Mouse (Mus musculus) MN1 (cell line): ENCODE data around the gene Slc26a9.

Source experiments
- DNase-seq: peaks from one replicate; pipeline ENCODE4 v3.0.0-alpha.2; 2016; ENCODE audit warnings: low spot score

Slc26a9 gene

GRCm38 (mm10) chr1:131743868-131744464 lies at the start of gene Slc26a9:
TSS of gene Slc26a9 (plus strand) at chr1:131744022.
- no peak for DNase-seq

- no peak for DNase-seq
These were observed 48.5 kb upstream of the Slc26a9 start for GRCm38 (mm10) chr1:131695308-131695707.

DNA sequence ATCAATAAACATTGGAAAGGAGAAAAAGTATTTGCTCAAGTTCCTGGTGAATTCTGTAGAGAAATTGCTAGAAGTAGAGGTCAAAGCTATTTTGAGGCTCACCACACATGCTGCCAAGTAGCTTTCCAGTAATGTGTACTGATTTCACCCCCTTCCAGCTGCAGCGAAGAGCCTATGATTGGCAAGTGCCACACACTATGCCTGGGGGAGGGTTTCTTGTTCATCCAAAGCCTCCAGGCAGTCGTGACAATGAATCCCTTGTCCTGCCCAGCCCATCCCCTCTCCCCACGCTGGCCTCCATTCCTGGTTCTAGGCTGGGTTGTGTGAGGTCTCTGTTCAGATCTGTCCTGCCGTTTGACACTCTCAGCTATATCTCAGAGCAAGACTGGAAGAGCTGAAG lies 47.5 kb upstream of the Slc26a9 start:
- DNase-seq: no peak

- no peak for DNase-seq
These were observed 45.1 kb upstream of the Slc26a9 start for GRCm38 (mm10) chr1:131698770-131699169.

GRCm38 (mm10) chr1:131699642-131700041 lies 44.2 kb upstream of the Slc26a9 start:
- DNase-seq: no peak

DNA sequence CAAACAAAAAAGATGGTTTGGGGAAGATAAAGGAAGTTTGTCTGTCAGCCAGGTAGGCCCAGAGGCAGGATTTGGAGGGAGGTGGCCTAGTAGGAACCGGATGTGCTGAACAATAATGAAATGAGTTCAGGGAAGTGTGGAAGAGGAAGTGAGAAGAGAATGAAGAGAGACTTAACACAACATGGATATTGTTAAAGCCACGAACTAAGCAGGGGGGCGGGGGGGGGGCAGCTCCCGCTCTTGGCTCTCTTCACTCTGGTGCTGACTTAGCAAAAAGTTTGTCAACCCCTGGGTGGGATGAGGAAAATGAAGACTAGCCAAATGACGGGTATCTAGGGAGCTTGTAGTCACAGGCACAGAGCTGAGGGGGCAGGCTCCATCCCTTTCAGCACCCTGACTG lies 43.4 kb upstream of the Slc26a9 start:
- no peak for DNase-seq

- no peak for DNase-seq
These were observed 42.4 kb upstream of the Slc26a9 start for GRCm38 (mm10) chr1:131701391-131701790.

DNA sequence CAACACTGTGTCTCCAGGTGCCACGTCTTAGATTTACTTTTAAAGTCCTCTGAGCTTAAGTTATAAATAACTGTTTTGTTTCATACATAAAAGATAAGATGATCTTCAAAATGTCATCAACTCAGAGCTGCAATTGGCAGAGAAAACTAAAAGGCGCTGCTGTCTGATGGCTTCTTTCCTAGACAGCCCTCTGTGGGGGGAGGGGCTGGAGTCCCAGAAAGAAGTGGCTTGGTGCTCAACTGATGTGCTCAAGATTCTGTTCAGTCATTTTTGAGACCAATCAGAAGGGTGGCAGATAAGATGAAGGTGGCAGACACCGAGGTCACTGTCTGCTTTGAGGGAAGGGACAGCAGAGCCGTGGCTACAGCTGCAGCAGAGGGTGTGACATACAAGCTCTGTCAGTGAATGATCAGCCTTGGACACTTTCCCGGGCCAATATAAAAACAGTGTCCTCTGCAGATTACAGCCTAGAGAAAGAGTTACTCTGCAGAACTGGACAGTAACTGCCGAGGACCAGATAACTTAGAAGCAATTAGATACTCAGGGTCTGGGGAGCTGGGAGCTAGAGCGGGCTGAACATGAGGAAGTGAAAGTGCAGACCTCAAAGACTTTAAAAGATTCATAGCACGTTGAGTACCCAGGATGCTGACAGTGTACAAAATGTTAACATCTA lies 41.6 kb upstream of the Slc26a9 start:
- no peak for DNase-seq

GRCm38 (mm10) chr1:131703482-131703881 lies 40.3 kb upstream of the Slc26a9 start:
- DNase-seq: no peak

- no peak for DNase-seq
These were observed 35.5 kb upstream of the Slc26a9 start for GRCm38 (mm10) chr1:131708338-131708737.

GRCm38 (mm10) chr1:131711518-131711917 lies 32.3 kb upstream of the Slc26a9 start:
- no peak for DNase-seq

DNA sequence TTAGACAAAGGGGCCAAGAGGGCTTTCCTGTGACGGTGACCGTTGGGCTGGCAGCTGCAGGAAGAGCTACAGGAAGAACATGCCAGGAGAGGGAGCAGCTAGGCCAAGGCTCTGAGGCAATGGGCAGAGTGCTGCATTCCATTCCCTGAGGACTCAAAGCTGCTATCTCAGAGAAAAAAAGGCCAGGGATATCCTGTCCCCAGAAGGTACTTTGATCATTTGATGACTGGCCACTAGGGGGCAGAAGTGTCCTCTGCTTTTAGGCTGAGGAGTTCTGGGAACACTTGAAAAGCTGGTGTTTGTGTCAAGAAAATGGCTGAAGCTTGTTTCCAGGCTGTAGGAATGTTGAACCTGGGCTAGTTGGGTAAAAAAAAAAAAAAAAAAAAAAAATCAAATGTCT lies 31.4 kb upstream of the Slc26a9 start:
- DNase-seq: peak; percentile 55

DNA sequence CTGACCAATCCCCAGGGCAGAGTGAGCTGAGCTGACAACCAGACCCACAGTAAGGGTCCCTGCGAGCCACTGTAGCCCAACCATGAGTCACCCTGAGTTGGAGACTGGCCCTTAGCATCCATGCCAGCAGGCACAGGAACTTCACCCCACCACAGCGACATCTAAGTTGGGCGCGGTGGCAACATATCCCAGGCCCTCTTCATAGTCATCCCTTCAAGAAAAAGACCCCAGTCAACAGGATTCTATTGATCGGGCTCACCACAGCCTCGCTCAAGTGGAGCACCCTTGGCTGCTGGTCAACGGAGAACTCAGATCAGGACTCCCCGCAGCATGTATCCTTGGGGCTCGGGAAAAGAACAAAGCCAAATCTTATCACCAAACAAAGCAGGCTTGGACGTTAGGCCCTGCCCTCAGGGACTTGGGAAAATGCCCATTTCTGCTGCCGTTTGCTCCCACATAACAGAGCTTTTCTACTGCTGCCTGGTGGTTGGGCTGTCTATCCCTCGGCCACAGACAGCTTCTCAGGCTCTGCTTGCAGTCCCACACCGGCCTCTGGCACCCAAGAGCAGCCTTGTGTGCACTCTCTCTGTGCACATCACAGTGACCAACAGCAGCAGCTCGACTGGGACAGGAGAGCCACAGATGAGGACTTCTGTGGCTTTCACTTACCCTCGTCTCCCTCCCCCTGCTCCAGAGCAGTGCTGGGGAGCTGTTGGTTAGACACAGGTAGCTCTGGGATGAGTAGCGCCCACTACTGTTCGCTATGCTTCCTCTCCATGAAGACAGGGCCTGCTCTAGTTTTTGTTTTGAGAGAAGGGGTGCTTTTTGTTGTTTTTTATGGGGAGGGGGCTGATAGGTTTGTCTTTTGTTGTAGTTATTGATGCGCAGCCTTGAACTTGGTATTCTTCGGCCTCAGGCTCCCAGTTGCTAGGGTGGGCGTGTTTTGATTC lies 29.2 kb upstream of the Slc26a9 start:
- DNase-seq: no peak

DNA sequence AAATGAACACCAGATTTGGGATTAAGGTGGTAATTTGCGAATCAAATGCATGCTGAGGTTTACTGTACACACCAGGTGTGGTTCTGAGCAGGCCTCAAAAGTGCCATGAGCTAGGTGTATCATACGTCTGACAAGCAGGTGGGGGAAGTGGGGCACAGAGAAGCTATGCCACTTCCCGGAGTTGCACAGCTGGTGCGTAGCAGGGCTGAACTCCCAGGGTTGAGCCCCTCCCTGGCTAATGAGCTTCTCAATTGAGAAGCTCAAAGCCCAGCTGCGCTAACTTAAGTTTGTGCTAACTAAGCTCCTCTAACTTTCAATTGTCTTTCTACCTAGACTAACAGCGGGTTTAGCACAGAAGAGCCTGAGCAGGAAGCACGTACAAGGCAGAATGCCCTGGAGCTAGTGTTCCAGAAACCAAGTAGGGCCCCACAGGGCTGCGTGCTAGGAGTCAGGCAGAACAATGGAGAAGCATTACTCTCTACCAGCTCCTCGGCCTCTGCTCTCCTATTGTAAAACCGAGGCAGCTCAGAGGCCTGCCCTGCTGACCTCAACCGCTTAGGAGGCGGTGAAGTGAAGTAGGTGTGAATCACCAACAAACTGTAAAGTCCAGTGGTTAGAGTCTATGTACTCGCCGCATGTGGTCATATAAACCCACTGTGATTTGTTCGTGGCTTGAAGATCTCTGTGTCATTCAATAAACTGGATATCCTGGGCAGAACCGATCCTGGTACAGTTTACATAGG lies 24.7 kb upstream of the Slc26a9 start:
- DNase-seq: no peak

DNA sequence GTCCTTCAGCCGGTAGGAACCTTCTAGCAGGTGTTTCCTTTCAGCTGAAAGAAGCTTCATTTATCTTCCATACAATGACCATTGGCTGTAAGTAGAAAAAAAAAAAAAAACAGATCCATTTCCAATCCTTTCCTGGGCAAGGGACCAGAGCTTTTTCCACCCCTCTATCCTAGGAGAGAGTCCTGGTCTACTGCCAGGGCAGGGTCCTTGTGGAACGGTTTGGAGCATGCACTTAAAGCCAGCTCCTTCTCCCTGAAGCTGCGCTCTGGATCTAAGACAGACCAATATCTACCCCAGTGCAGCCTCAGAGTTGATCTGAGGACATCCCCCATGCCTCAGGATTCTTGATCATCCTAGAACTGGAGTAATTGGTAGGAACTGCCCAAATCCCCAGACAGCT lies 21.8 kb upstream of the Slc26a9 start:
- DNase-seq: no peak

DNA sequence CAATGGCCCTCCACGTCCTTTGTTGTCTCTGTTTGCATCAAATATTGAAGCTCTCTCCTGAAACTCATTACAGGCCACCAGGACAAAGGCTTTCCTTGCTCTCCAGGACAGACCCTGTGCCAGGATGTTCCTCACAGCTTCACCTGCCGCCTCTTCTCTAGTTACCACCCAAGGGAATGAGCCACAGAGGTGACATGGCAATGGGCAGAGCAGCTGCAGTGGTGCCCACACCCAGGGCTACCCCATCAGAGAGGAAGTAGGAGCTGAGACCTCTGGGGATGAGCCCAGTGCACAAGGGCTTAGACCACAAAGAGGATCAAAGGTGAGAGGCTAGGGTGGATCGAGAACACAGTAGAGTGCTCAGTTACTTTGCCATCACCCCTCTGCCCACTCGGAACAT lies 20.3 kb upstream of the Slc26a9 start:
- DNase-seq: no peak

DNA sequence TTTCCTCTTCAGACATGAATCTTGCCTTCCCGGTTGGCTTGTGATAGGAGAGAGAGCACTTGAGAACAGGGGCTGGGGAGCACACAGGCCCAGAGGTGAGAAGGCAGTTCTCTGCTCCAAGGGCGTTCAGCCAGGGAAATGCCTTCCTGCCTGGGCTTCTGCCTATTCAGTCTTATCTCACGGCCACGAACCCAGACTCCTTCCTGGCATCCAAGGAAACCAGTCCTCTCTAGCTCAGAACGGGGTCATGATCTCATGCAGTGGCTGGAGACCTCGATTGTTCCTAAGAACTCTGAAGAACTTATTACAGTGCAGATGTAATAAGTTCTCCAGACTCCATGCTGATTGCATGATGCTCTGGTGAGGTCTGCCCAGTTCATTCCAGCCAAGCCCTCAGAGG lies 17.2 kb upstream of the Slc26a9 start:
- DNase-seq: no peak

DNA sequence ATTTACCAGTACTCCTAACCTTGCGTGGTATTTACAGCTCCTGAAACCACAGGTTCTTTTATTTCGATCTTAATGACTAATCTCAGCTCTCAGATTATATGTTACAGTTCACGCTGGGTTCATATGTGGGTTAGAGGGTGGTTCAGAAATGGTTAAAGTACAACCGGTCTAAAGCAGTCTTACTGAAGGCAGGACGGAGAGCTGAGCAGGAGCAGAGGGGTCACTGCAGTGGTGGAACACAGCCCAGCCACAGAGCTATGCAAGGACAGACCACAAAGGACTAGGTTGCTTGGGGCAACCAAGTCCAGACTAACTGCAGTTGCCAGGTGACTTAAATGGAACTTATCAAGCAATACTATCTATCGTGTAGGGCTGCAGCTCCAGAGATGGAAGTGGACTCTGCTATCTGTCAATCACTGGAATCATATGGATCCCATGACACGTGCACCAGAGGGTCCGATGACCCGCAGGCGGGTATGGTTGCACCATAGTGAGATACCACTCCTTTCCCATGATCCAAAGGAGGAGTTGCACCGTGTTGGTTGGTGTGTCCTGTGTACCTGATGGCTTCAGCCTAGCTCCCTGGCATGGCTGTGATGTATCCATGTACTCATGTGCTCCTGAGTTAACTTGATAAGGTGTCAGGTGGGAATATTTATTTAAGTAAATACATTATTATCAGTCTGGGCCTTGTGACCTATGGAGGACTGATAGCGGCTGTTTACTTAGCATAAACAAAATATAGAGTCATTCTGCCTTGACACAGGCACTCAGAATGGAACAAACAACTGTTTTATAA lies 13.0 kb upstream of the Slc26a9 start:
- DNase-seq: no peak

- no peak for DNase-seq
These were observed 10.2 kb upstream of the Slc26a9 start for GRCm38 (mm10) chr1:131733474-131734180.

GRCm38 (mm10) chr1:131734657-131735273 lies 9.1 kb upstream of the Slc26a9 start:
- no peak for DNase-seq
